Mouse (Mus musculus): ENCODE measurements at regions not wholly inside any gene's neighbourhood (a gene's known extent, or its start where the extent isn't known, plus 50 kb on each side); places are given as distances from the start of the nearest gene placed in this dataset.
A peak's percentile ranks its signal among the peaks of the same experiment; 100 is the strongest.

GRCm38 (mm10) chr8:35991936-35992603 lies 226.5 kb downstream of the Gm19410 start:
- DNase-seq = no peak

GRCm38 (mm10) chr8:35996330-35997077 lies 230.9 kb downstream of the Gm19410 start:
- DNase-seq = no peak

- no peak for DNase-seq
These were observed 234.0 kb downstream of the Gm19410 start for GRCm38 (mm10) chr8:35999584-35999983.

- DNase-seq = no peak
These were observed 238.8 kb downstream of the Gm19410 start for GRCm38 (mm10) chr8:36004387-36004786.

GRCm38 (mm10) chr8:36005536-36005935 lies 239.9 kb downstream of the Gm19410 start:
- DNase-seq = no peak

- DNase-seq = no peak
These were observed 242.1 kb downstream of the Gm19410 start for GRCm38 (mm10) chr8:36007724-36008123.

- DNase-seq = peak; percentile 34 to 46
These were observed 244.0 kb downstream of the Gm19410 start for GRCm38 (mm10) chr8:36009565-36009964.

- DNase-seq = no peak
These were observed 245.0 kb downstream of the Gm19410 start for GRCm38 (mm10) chr8:36010446-36011217.

- DNase-seq = no peak
These were observed 249.3 kb downstream of the Gm19410 start for GRCm38 (mm10) chr8:36014862-36015261.

- no peak for DNase-seq
These were observed 250.9 kb downstream of the Gm19410 start for GRCm38 (mm10) chr8:36016321-36017114.

- no peak for DNase-seq
These were observed 253.6 kb downstream of the Gm19410 start for GRCm38 (mm10) chr8:36018993-36019753.

- no peak for DNase-seq
These were observed 254.3 kb downstream of the Gm19410 start for GRCm38 (mm10) chr8:36019895-36020294.

GRCm38 (mm10) chr8:36027586-36027985 lies 262.0 kb downstream of the Gm19410 start:
- DNase-seq = no peak

GRCm38 (mm10) chr8:36028121-36028955 lies 262.7 kb downstream of the Gm19410 start:
- DNase-seq = no peak

- no peak for DNase-seq
These were observed 263.9 kb downstream of the Gm19410 start for GRCm38 (mm10) chr8:36029445-36029844.

- no peak for DNase-seq
These were observed 264.6 kb downstream of the Gm19410 start for GRCm38 (mm10) chr8:36030237-36030636.

GRCm38 (mm10) chr8:36031966-36032719 lies 266.6 kb downstream of the Gm19410 start:
- no peak for DNase-seq

GRCm38 (mm10) chr8:36035339-36035738 lies 269.7 kb downstream of the Gm19410 start:
- no peak for DNase-seq

- DNase-seq = no peak
These were observed 270.7 kb downstream of the Gm19410 start for GRCm38 (mm10) chr8:36036271-36036670.

- DNase-seq = no peak
These were observed 275.8 kb downstream of the Gm19410 start for GRCm38 (mm10) chr8:36041222-36041864.
